Mouse (Mus musculus) large intestine, adult 2 months (tissue): ENCODE measurements around the gene Col2a1. TPM values are rescaled to one million over a fixed set of nuclear protein-coding genes. Genes with fewer than 3 reads are reported as not detected.

ENCODE experiments used
- DNase-seq: peaks from one replicate; pipeline ENCODE4 v3.0.0-alpha.2; 2012; ENCODE audit warnings: low read depth, low spot score
- WGBS: fragments of 180-500 bp; shearing (Covaris S2); methylation state at CpG from one replicate; pipeline ENCODE4 v1.1.7; 2018; 5-methylcytosine and 5-hydroxymethylcytosine counted together
- polyA plus RNA-seq: library from polyadenylated mRNA; depleted of rRNA; stranded (reverse); fragments of >200 nt; gene quantifications from 2 replicates; pipeline ENCODE4 v1.2.3, GENCODE M21; 2012; rRNA removed

The Col2a1 gene
- polyA plus RNA-seq, 1 experiment: not detected

GRCm38 (mm10) chr15:97938580-97938979, 65.9 kb downstream of the Col2a1 start:
- no peak for DNase-seq
- 54% methylated on average over 6 of the region's 6 CpGs for WGBS

- 35% methylated on average over 12 of the region's 12 CpGs for WGBS
Measured at GRCm38 (mm10) chr15:97932441-97932840, 72.1 kb downstream of the Col2a1 start.

DNA sequence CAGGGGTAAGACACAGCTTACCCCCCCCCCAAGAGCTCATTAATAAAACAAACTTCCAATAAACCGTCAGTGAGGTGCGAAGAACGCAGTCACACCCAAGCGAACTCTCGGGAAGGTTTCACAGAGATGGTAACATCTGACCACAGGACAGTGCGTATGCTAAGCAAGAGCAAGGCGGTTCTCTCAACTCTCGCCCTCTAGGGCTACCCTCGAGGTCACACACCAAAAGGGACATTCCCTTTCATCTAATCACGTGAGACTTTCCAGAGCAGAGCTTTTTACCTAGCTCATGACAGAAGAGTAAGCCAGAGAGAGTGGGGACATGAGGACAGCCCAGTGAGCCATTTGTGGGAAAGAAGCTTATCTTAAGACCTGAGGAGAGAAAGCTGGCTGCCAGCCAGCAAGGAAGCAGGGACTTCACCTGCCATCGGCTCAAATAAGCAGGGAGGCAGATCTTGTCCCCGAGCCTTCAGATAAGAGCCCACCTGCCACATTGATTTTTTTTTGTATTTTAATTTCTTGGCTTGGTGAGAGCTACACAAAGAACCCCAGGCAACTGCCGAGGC, 75.2 kb downstream of the Col2a1 start:
- WGBS: 14% methylated on average over 13 of the region's 13 CpGs
- DNase-seq: no peak

More at GRCm38 (mm10) chr15:97932441-97932840, 72.1 kb downstream of the Col2a1 start:
- no peak for DNase-seq

DNA sequence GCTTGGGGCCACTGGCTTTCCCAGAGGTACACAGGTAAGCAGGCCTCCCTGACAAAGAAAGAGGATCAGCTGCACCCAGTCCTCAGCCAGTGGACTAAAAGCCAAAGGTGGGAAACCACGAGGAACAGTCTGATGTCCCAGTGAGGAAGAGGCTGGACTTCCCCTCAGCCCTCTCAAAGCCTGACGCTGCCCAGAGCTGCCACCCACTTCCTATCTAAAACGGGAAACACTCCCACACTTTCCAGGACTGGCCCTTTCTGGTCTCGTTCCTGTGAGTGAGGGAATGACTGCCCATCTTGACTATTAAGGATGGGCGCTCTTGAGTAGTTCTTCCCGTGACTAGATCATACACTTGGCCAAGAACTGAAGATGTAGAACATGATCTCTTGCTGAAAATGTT, 76.7 kb downstream of the Col2a1 start:
- DNase-seq: no peak
- 18% methylated on average over 6 of the region's 6 CpGs for WGBS

GRCm38 (mm10) chr15:97927018-97927417, 77.5 kb downstream of the Col2a1 start:
- WGBS: 21% methylated on average over 4 of the region's 4 CpGs
- no peak for DNase-seq

Other genes starting within 250 kb of the Col2a1 start
- 16.3 and 18.9 TPM in 2 replicates for gene Rapgef3, start 236.7 kb downstream of the Col2a1 start, polyA plus RNA-seq
- gene Slc48a1, start 226.2 kb downstream of the Col2a1 start, polyA plus RNA-seq: 26.5 and 27.4 TPM in 2 replicates
- 22.9 and 23.1 TPM in 2 replicates for gene Hdac7, start 160.2 kb downstream of the Col2a1 start, polyA plus RNA-seq
- 93.3 and 165 TPM in 2 replicates for gene Vdr, start 94.1 kb downstream of the Col2a1 start, polyA plus RNA-seq
- 26.5 and 28.6 TPM in 2 replicates for gene Tmem106c, start 40.5 kb downstream of the Col2a1 start, polyA plus RNA-seq
- gene Pfkm, start 87.9 kb upstream of the Col2a1 start, polyA plus RNA-seq: 8.3 and 9.8 TPM in 2 replicates
- 9.3 and 12.1 TPM in 2 replicates for gene Senp1, start 89.0 kb upstream of the Col2a1 start, polyA plus RNA-seq
- 32.8 and 43.9 TPM in 2 replicates for gene Asb8, start 160.9 kb upstream of the Col2a1 start, polyA plus RNA-seq
- gene Ccdc184, start 162.5 kb upstream of the Col2a1 start, polyA plus RNA-seq: 0.33 TPM in 2 replicates
- not detected in 2 replicates for gene Olfr288, start 190.8 kb upstream of the Col2a1 start, polyA plus RNA-seq
- 0.07 TPM in 1 of 2 replicates, not detected in the other for gene Gm44579, start 216.3 kb upstream of the Col2a1 start, polyA plus RNA-seq
- 0.27 and 0.40 TPM in 2 replicates for gene Olfr287, start 216.4 kb upstream of the Col2a1 start, polyA plus RNA-seq
- 0.12 and 0.14 TPM in 2 replicates for gene Olfr286, start 229.8 kb upstream of the Col2a1 start, polyA plus RNA-seq